Mouse (Mus musculus) hindbrain, embryonic 14.5 days (tissue): ENCODE data around the gene Wdr12. TPM values are rescaled to one million over a fixed set of nuclear protein-coding genes. Genes with fewer than 3 reads are reported as not detected.

ENCODE experiments used
- ATAC-seq: fragments of 200-750 bp; cut with Nextera tagmentation; 2 replicates; pipeline ENCODE4 v1.8.0; 2017; ENCODE audit warnings: moderate number of reproducible peaks, mild to moderate bottlenecking, moderate TSS enrichment, moderate library complexity; ENCODE audit not compliant: low FRiP score
- DNase-seq: peaks from one replicate; pipeline ENCODE4 v3.0.0-alpha.2; 2015; ENCODE audit warnings: low spot score
- H3K27ac ChIP-seq: fragments of 300-500 bp; sonication (generic); 2 replicates; pipeline ENCODE4 v1.5.1; 2014; ENCODE audit warnings: mild to moderate bottlenecking, moderate library complexity
- H3K27me3 ChIP-seq: fragments of 300-500 bp; sonication (generic); 2 replicates; pipeline ENCODE4 v1.6.1; 2014; ENCODE audit warnings: mild to moderate bottlenecking, low read length, mixed read lengths; ENCODE audit not compliant: control insufficient read depth, insufficient read depth
- H3K36me3 ChIP-seq: fragments of 300-500 bp; sonication (generic); replicated peaks from 2 replicates; pipeline ENCODE4 v1.6.1; 2014; ENCODE audit not compliant: control insufficient read depth, insufficient read depth
- H3K4me1 ChIP-seq: fragments of 300-500 bp; sonication (generic); replicated peaks from 2 replicates; pipeline ENCODE4 v1.6.1; 2014; ENCODE audit warnings: antibody characterized with exemption, low read length, mixed read lengths; ENCODE audit not compliant: control insufficient read depth, insufficient read depth
- H3K4me2 ChIP-seq: fragments of 300-500 bp; sonication (generic); replicated peaks from 2 replicates; pipeline ENCODE4 v1.6.1; 2014; ENCODE audit warnings: mild to moderate bottlenecking, moderate library complexity
- H3K4me3 ChIP-seq: fragments of 300-500 bp; sonication (generic); replicated peaks from 2 replicates; pipeline ENCODE4 v1.5.1; 2014; ENCODE audit warnings: mild to moderate bottlenecking, low read length
- H3K9ac ChIP-seq: fragments of 300-500 bp; sonication (generic); 2 replicates; pipeline ENCODE4 v1.6.1; 2014
- H3K9me3 ChIP-seq: fragments of 300-500 bp; sonication (generic); 2 replicates; pipeline ENCODE4 v1.6.1; 2016; ENCODE audit warnings: low read length; ENCODE audit not compliant: control insufficient read depth
- WGBS: fragments of 180-500 bp; shearing (Covaris S2); extraction: QIAGEN DNeasy Blood & Tissue Kit; methylation state at CpG from one replicate; pipeline ENCODE4 v1.1.7; 2014; 5-methylcytosine and 5-hydroxymethylcytosine counted together
- polyA plus RNA-seq: library from polyadenylated mRNA; unstranded; fragments of >200 nt; fragmentation: Nextera tagmentation; extraction: Ambion mirVana; gene quantifications from 2 replicates; pipeline ENCODE4 v1.2.1, GENCODE M21; 2014

Gene Wdr12
- 46.3 and 53.8 TPM in 2 replicates for polyA plus RNA-seq

DNA sequence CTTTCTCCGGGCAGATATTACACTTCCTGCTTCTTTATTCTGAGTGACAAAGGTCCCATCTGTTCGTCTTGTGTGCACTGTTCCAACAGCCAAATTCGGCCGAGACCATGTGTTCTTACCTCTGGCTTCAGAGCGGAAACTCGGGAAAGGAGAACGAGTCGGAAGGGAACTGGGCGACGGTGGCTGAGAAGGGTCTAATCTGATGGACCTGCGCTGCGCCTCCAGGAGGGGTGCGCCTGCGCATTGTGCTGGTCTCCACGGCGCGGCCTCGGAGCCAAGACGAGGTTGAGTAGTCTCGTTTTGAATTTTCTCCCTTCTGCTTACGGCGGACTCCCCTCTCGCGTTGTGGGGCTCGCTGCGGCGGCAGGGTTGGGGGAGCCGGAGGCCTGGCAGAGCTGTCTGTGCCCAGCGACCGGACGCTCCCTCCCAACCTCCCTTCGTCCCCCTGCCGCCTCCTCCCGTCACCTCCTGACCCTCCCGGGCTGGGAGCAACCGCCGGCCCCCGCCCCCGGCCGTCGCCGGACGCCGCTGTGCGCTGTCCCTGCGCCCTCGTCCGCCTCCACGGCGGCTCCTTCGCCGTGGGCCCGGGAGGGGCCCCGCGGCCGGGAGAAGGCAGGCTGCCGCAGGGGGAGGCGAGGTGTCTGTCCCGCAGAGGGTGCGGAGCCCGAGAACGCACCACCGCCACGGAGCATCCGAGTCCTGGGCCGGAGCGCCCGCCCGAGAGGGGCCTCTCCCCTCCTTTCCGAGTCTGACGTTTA, at the start of gene Wdr12, which contains the start of gene Carf:
Wdr12 (minus strand) TSS at position 622 of the 758 bp plus-strand sequence.
Carf (plus strand) TSS at position 224 of the 758 bp plus-strand sequence.
- Histone ChIP-seq H3K9ac (peak within 1 kb of the TSS; percentile 81), H3K9me3 (no peaks in the 10 kb centered on the region), H3K36me3 (peaks cover 8% of the 10 kb centered on the region), H3K27me3 (no peaks in the 10 kb centered on the region), H3K27ac (peak within 1 kb of the TSS; percentile 98), H3K4me2 (peak within 1 kb of the TSS; percentile 73), H3K4me1 (peaks cover 14% of the 10 kb centered on the region), H3K4me3 (peak within 1 kb of the TSS; percentile 61)
- WGBS = under 1% methylated on average over 60 of the region's 71 CpGs
- ATAC-seq (peak; percentile 97), DNase-seq (peak; percentile 97)

DNA sequence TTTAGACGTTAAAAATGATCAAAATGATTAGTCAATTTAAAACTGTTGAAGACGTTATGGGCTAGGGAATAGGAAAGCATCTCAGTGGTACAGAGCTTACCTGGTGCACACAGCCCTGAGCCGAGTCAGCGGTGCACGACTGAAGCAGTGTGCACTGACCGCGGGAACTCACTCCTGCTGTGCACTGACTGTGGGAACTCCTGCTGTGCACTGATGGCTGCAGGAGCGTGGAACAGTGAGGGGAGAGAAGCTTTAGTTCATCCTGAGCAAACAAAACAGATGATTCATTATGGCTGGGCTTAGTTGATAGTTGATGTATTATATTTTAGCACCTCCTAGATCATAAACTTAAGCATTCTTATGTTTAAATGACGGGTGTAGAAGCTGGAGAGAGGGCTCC, 38.9 kb upstream of the Wdr12 start:
- Histone ChIP-seq H3K9me3 (no peaks in the 10 kb centered on the region), H3K36me3 (peaks cover 8% of the 10 kb centered on the region), H3K27ac (no peak overlapping the region), H3K4me3 (no peak overlapping the region), H3K9ac (no peak overlapping the region), H3K4me1 (no peaks in the 10 kb centered on the region), H3K4me2 (no peak overlapping the region), H3K27me3 (no peaks in the 10 kb centered on the region)
- DNase-seq (no peak), ATAC-seq (no peak)
- WGBS = 40% methylated on average over 9 of the region's 9 CpGs

DNA sequence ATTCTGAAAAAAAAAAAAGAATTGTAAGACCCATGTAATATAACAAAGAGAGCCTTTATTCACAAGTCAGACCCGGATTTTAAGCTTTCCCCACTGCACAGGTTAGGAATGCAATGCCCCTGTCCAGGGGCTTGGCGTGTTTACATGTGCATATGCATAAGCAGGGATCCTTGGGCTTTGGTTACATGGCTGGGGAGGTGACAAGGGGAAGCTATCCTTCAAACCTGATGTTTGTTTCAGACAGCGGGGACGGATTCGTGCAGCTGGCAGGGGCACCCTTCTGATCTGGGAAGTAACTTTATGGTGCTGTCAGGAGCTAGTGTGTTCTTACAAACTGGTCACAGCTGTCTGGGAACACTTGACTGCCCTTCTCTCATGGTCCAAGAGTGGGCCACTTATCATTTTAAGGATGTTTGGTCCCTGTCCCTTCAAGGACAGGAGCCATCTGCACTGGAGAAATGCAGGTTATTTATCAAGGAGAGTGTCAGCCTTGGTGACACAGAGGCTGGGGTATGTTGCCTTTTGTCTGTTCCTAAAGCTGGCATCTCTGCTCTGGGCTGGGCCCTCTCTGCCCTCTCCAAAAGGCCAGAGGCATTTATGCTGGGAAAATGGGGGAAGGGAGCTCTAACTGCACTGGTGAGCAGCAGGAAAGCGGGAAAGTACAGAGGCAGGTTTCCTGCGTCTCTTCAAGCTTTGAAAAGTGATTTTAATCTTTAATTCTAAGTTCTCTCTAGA, 19.4 kb upstream of the Wdr12 start:
- WGBS = 88% methylated on average over 7 of the region's 7 CpGs
- H3K36me3 ChIP-seq = peaks cover 12% of the 10 kb centered on the region
- no peak for ATAC-seq
- H3K4me3 ChIP-seq = no peak overlapping the region
- no peaks in the 10 kb centered on the region for H3K27me3 ChIP-seq
- no peak overlapping the region for H3K9ac ChIP-seq
- no peak overlapping the region for H3K27ac ChIP-seq
- no peaks in the 10 kb centered on the region for H3K4me1 ChIP-seq
- H3K4me2 ChIP-seq = no peak overlapping the region
- H3K9me3 ChIP-seq = 0 out of 2 replicates have a peak, but pooled peaks cover 4% of the 10 kb centered on the region
- DNase-seq = no peak

DNA sequence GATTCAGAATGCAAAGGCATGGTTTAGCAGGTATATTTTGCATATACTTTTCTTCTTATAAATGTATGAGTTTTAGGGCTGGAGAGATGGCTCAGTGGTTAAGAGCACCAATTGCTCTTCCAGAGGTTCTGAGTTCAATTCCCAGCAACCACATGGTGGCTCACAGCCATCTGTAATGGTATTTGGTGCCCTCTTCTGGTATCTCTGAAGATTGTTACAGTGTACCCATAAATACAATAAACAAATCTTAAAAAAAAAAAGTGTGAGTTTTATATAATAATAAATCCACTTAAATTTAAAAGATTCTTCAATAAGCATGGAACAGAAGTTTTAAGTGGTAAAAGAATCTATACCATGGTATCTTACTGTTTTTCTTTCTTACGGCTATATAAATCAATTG, 6.1 kb upstream of the Wdr12 start:
- Histone ChIP-seq H3K9ac (no peak overlapping the region), H3K27ac (no peak overlapping the region), H3K4me1 (no peaks in the 10 kb centered on the region), H3K4me3 (no peak overlapping the region), H3K27me3 (no peaks in the 10 kb centered on the region), H3K9me3 (no peaks in the 10 kb centered on the region), H3K4me2 (no peak overlapping the region), H3K36me3 (peaks cover 30% of the 10 kb centered on the region)
- ATAC-seq (no peak), DNase-seq (no peak)
- WGBS = 95% methylated on average over 1 of the region's 1 CpGs

- Histone ChIP-seq H3K27ac (peak overlapping the region; percentile 98), H3K9me3 (no peaks in the 10 kb centered on the region), H3K9ac (peak overlapping the region; percentile 81), H3K36me3 (peaks cover 5% of the 10 kb centered on the region), H3K4me1 (peaks cover 14% of the 10 kb centered on the region), H3K4me3 (peak overlapping the region; percentile 61), H3K4me2 (peak overlapping the region; percentile 73), H3K27me3 (no peaks in the 10 kb centered on the region)
- no peak for DNase-seq
- 13% methylated on average over 9 of the region's 9 CpGs for WGBS
- ATAC-seq = no peak
These were observed 394 bp upstream of the Wdr12 start for GRCm38 (mm10) chr1:60098839-60099238.

DNA sequence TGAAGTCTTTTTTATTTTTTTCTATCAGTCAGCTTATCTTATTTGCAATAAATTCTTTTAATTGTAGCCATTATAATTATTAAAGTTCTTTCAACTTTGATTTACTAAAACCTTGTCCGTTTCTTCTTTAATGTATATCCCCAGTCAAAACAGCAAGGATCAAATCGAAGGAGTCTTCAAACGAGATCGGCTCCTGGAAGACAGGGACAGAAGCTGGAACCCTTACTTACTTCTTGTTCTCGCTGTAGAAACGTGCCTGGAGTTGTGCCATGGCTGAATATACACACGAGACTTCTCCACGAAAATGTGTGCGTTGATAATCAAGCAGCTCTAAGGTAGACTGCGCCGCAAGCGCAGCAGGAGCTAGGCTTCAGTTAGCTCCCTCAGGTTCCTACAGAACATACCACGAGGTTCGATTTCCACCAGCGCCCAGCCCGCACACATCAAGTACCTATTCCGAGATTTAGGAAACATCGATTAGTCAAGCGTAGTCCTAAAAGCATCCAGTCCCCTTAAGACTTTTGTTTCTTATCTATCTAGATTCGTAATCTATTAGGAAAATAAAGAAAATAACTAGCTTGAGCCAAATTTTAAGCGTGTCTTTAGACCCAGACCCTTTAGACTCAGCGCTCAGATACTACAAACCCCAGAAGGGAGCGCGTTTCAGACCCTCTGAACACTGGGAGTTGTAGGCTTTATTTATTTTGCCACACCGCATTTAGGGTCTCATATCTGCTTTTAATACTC, 995 bp downstream of the Wdr12 start:
- Histone ChIP-seq H3K9me3 (no peaks in the 10 kb centered on the region), H3K27me3 (no peaks in the 10 kb centered on the region), H3K4me2 (peak overlapping the region; percentile 71), H3K27ac (peak overlapping the region; percentile 98), H3K4me1 (peaks cover 14% of the 10 kb centered on the region), H3K9ac (peak overlapping the region; percentile 81), H3K36me3 (peaks cover 15% of the 10 kb centered on the region), H3K4me3 (peak overlapping the region; percentile 61)
- ATAC-seq (peak; percentile 92), DNase-seq (peak; percentile 77)
- WGBS = under 1% methylated on average over 25 of the region's 25 CpGs

DNA sequence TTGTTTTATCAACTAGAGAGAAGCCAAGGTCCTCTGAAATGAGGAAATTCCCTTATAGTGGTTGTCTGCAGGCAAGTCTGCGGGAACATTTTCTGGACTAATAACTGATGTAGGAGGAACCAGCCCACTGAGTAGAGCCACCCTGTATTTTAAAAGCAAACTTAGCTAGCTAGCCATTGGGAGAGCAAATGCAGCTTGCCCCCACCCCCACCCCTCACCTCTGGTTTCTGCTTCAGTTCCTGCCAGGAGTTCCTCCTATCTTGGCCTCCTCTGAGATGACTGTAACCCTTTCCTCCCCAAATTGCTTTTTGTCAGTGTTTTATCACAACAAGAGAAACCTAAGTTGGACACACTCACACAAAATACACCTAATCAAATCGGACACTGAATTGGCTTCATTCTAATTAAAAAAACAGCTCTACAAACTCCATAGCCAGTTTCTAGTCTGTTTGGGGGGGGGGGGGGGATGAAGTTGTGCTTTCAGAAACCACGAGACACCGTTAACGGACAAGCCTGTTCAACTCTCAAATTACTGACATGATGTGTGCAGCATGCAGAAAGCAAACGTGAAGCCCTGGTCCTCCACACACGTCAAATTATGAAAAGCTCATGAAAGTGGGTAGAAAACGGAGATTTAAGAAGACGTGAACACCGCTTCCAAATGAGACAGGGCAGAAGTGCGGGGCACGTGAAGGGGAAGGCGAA, 1.7 kb downstream of the Wdr12 start:
- Histone ChIP-seq H3K9me3 (no peaks in the 10 kb centered on the region), H3K27ac (no peak overlapping the region), H3K4me2 (peak overlapping the region; percentile 71), H3K4me3 (peak overlapping the region; percentile 61), H3K4me1 (peaks cover 14% of the 10 kb centered on the region), H3K9ac (peak overlapping the region; percentile 81), H3K36me3 (peaks cover 21% of the 10 kb centered on the region), H3K27me3 (no peaks in the 10 kb centered on the region)
- ATAC-seq (no peak), DNase-seq (no peak)
- 10% methylated on average over 13 of the region's 13 CpGs for WGBS

DNA sequence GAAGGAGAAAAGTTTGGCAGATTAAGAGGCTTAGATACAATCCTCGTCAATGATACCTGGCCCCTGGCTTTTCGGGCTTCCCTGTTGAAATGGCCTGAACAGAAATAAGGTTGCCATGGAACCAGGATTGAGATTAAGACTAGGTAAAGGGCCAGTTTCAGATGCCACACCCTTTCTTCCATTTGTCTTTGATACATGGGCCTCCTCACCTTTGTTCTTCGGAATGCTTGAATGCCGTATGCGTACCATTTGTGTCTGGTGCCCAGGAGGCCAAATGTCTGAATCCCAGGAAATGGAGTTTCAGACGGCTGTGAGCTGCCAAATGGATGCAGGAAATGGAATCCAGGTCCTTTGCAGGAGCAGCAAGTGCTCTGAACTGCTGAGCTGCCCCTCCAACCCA, 22.0 kb downstream of the Wdr12 start:
- H3K4me1 ChIP-seq = no peaks in the 10 kb centered on the region
- WGBS = 86% methylated on average over 6 of the region's 6 CpGs
- H3K4me2 ChIP-seq = no peak overlapping the region
- H3K27ac ChIP-seq = no peak overlapping the region
- no peaks in the 10 kb centered on the region for H3K27me3 ChIP-seq
- peaks cover 52% of the 10 kb centered on the region for H3K36me3 ChIP-seq
- no peak overlapping the region for H3K4me3 ChIP-seq
- H3K9ac ChIP-seq = no peak overlapping the region
- ATAC-seq = no peak
- H3K9me3 ChIP-seq = no peaks in the 10 kb centered on the region
- DNase-seq = no peak
